Mouse (Mus musculus): ENCODE measurements around the gene Sprr2a1. TPM values are rescaled to one million over a fixed set of nuclear protein-coding genes. Genes with fewer than 3 reads are reported as not detected.
"Not testable (repeated sequence)": the region's sequence is repeated elsewhere in the genome, so short reads cannot be mapped to it uniquely, and the experiment has no call there.

Sprr2a1 gene
- polyA plus RNA-seq, 1 experiment from 2014 or later = not detected

GRCm38 (mm10) chr3:92239197-92239596, 23.6 kb downstream of the Sprr2a1 start:
- H3K4me1 ChIP-seq; H3K27me3 ChIP-seq; H3K27ac ChIP-seq (replicated peaks); H3K9me3 ChIP-seq; H3K9ac ChIP-seq (replicated peaks); H3K4me2 ChIP-seq (replicated peaks); H3K36me3 ChIP-seq; H3K4me3 ChIP-seq: not testable (repeated sequence)
- 0 out of 2 replicates have a peak, but pooled peaks have one; percentile 14 for ATAC-seq (ENCODE audit: low FRiP score, low read depth)
- WGBS = no CpG with 5 or more reads among the region's 1 CpGs

- H3K36me3 ChIP-seq; H3K9ac ChIP-seq (replicated peaks); ATAC-seq (ENCODE audit: low FRiP score, low read depth); H3K4me2 ChIP-seq (replicated peaks); H3K9me3 ChIP-seq; H3K4me1 ChIP-seq; H3K4me3 ChIP-seq; H3K27ac ChIP-seq (replicated peaks); H3K27me3 ChIP-seq: not testable (repeated sequence)
Measured at GRCm38 (mm10) chr3:92244833-92245232, 29.2 kb downstream of the Sprr2a1 start.

GRCm38 (mm10) chr3:92246245-92246644, 30.6 kb downstream of the Sprr2a1 start:
- H3K4me1 ChIP-seq; H3K4me3 ChIP-seq; H3K36me3 ChIP-seq; ATAC-seq (ENCODE audit: low FRiP score, low read depth); H3K9ac ChIP-seq (replicated peaks); H3K4me2 ChIP-seq (replicated peaks); H3K27ac ChIP-seq (replicated peaks); H3K9me3 ChIP-seq; H3K27me3 ChIP-seq: not testable (repeated sequence)
- WGBS = no CpG with 5 or more reads among the region's 10 CpGs

- H3K9ac ChIP-seq (replicated peaks); H3K4me3 ChIP-seq; H3K27ac ChIP-seq (replicated peaks); H3K9me3 ChIP-seq; ATAC-seq (ENCODE audit: low FRiP score, low read depth); H3K36me3 ChIP-seq; H3K27me3 ChIP-seq; H3K4me1 ChIP-seq; H3K4me2 ChIP-seq (replicated peaks): not testable (repeated sequence)
Measured at GRCm38 (mm10) chr3:92248494-92248893, 32.9 kb downstream of the Sprr2a1 start.

- WGBS = 91% methylated on average over 1 of the region's 2 CpGs
- not testable (repeated sequence) for ATAC-seq (ENCODE audit: low FRiP score, low read depth); H3K27me3 ChIP-seq; H3K27ac ChIP-seq (replicated peaks); H3K36me3 ChIP-seq; H3K4me2 ChIP-seq (replicated peaks); H3K4me1 ChIP-seq; H3K9ac ChIP-seq (replicated peaks); H3K4me3 ChIP-seq; H3K9me3 ChIP-seq
Measured at GRCm38 (mm10) chr3:92250450-92250849, 34.9 kb downstream of the Sprr2a1 start.

GRCm38 (mm10) chr3:92253860-92254259, 38.3 kb downstream of the Sprr2a1 start:
- H3K4me1 ChIP-seq; H3K4me3 ChIP-seq; H3K9ac ChIP-seq (replicated peaks); H3K36me3 ChIP-seq; H3K27me3 ChIP-seq; H3K9me3 ChIP-seq; H3K4me2 ChIP-seq (replicated peaks); H3K27ac ChIP-seq (replicated peaks): not testable (repeated sequence)
- WGBS = no CpG with 5 or more reads among the region's 8 CpGs
- peak; percentile 67 for ATAC-seq (ENCODE audit: low FRiP score, low read depth)

GRCm38 (mm10) chr3:92258526-92258925, 42.9 kb downstream of the Sprr2a1 start:
- H3K9me3 ChIP-seq; H3K36me3 ChIP-seq; H3K9ac ChIP-seq (replicated peaks); H3K27ac ChIP-seq (replicated peaks); H3K4me1 ChIP-seq; H3K27me3 ChIP-seq; H3K4me2 ChIP-seq (replicated peaks); H3K4me3 ChIP-seq: not testable (repeated sequence)
- ATAC-seq (ENCODE audit: low FRiP score, low read depth) = peak; percentile 65

- not testable (repeated sequence) for H3K27me3 ChIP-seq; H3K27ac ChIP-seq (replicated peaks); H3K4me2 ChIP-seq (replicated peaks); H3K36me3 ChIP-seq; ATAC-seq (ENCODE audit: low FRiP score, low read depth); H3K9ac ChIP-seq (replicated peaks); H3K4me3 ChIP-seq; H3K9me3 ChIP-seq; H3K4me1 ChIP-seq
- WGBS = no CpG with 5 or more reads among the region's 2 CpGs
Measured at GRCm38 (mm10) chr3:92263462-92263861, 47.9 kb downstream of the Sprr2a1 start.

Other genes with a start within 250 kb of the Sprr2a1 start
- gene Pglyrp3, start 201.2 kb upstream of the Sprr2a1 start, polyA plus RNA-seq (2016; fragmentation: Nextera tagmentation; extraction: Ambion mirVana) = not detected in 2 replicates
- gene Lor, start 132.7 kb upstream of the Sprr2a1 start, polyA plus RNA-seq (2016; fragmentation: Nextera tagmentation; extraction: Ambion mirVana) = 2.7 and 3.1 TPM in 2 replicates
- not detected in 2 replicates for gene Prr9, start 91.9 kb upstream of the Sprr2a1 start, polyA plus RNA-seq (2016; fragmentation: Nextera tagmentation; extraction: Ambion mirVana)
- gene Lelp1, start 73.1 kb upstream of the Sprr2a1 start, polyA plus RNA-seq (2016; fragmentation: Nextera tagmentation; extraction: Ambion mirVana) = not detected in 2 replicates
- gene Sprr2a2, start 121 bp downstream of the Sprr2a1 start, polyA plus RNA-seq (2016; fragmentation: Nextera tagmentation; extraction: Ambion mirVana) = not detected in 2 replicates
- gene Sprr2a3, start 69.6 kb downstream of the Sprr2a1 start, polyA plus RNA-seq (2016; fragmentation: Nextera tagmentation; extraction: Ambion mirVana) = not detected in 2 replicates
- not detected in 2 replicates for gene Sprr2b, start 100.8 kb downstream of the Sprr2a1 start, polyA plus RNA-seq (2016; fragmentation: Nextera tagmentation; extraction: Ambion mirVana)
- gene Sprr2d, start 123.3 kb downstream of the Sprr2a1 start, polyA plus RNA-seq (2016; fragmentation: Nextera tagmentation; extraction: Ambion mirVana) = not detected in 2 replicates
- not detected in 2 replicates for gene Sprr2e, start 136.3 kb downstream of the Sprr2a1 start, polyA plus RNA-seq (2016; fragmentation: Nextera tagmentation; extraction: Ambion mirVana)
- gene Sprr2f, start 149.4 kb downstream of the Sprr2a1 start, polyA plus RNA-seq (2016; fragmentation: Nextera tagmentation; extraction: Ambion mirVana) = not detected in 2 replicates
- gene Sprr2h, start 169.9 kb downstream of the Sprr2a1 start, polyA plus RNA-seq (2016; fragmentation: Nextera tagmentation; extraction: Ambion mirVana) = not detected in 2 replicates
- not detected in 2 replicates for gene Sprr2i, start 192.2 kb downstream of the Sprr2a1 start, polyA plus RNA-seq (2016; fragmentation: Nextera tagmentation; extraction: Ambion mirVana)
- gene Sprr2j-ps, start 202.3 kb downstream of the Sprr2a1 start, polyA plus RNA-seq (2016; fragmentation: Nextera tagmentation; extraction: Ambion mirVana) = not detected in 2 replicates
- 6.6 and 9.2 TPM in 2 replicates for gene Gm9774, start 213.6 kb downstream of the Sprr2a1 start, polyA plus RNA-seq (2016; fragmentation: Nextera tagmentation; extraction: Ambion mirVana)
- gene Sprr2k, start 216.8 kb downstream of the Sprr2a1 start, polyA plus RNA-seq (2016; fragmentation: Nextera tagmentation; extraction: Ambion mirVana) = not detected in 2 replicates
- not detected in 2 replicates for gene Sprr1b, start 223.0 kb downstream of the Sprr2a1 start, polyA plus RNA-seq (2016; fragmentation: Nextera tagmentation; extraction: Ambion mirVana)
- not detected in 2 replicates for gene Sprr3, start 242.9 kb downstream of the Sprr2a1 start, polyA plus RNA-seq (2016; fragmentation: Nextera tagmentation; extraction: Ambion mirVana)

Data from midbrain, embryonic 12.5 days (tissue).